9 mouse cellular contexts compared by ENCODE assay signal in the genomic region with DNA sequence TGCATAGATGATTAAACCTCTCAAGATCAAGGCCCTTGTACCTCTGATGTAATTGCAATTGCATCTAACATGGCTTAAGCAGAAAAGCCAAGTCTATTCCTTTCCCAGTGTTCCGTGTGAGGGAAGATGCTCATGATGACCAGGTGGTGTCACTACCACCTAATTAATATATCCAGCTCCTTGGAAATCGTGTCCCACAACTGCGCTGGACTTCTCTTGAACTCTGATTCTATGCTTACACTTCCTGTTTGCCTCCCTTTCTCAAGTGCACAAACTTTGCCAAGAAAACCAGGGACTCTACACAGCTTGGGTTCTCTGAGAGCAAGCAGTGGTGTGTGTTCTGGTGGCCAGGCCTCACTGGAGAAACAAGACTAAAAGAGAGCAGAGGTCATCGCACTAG. TPM values are rescaled to one million over a fixed set of nuclear protein-coding genes. Genes with fewer than 3 reads are reported as not detected.
A peak's percentile ranks its signal among the peaks of the same experiment; 100 is the strongest.
DNase-seq lines count a peak whose midpoint lies in the region; ATAC-seq and TF ChIP-seq lines count a peak whose summit lies in the region.
"Had no signal": no experiment of that assay in that cellular context is flagged by ENCODE, and none has a peak within 500 bp of the region (broad histone marks: within the 10 kb centered on the region; RNA-seq: fewer than 3 reads in every experiment).

No protein-coding gene starts in this region.

- WGBS in heart, adult 2 months = 27% methylated on average over 4 of the region's 4 CpGs
- 35% methylated on average over 4 of the region's 4 CpGs for WGBS in heart, embryonic 11.5 days (ENCODE audit: insufficient replicate concordance)
- WGBS in intestine, postnatal 0 days = 30% methylated on average over 4 of the region's 4 CpGs
- 25% methylated on average over 4 of the region's 4 CpGs for WGBS in midbrain, postnatal 0 days

- H3K4me3 ChIP-seq in heart, adult 2 months = no peak overlapping the region
- H3K4me3 ChIP-seq in heart, embryonic 11.5 days (ENCODE audit: low read depth, low read length) = no peak overlapping the region
- no peak overlapping the region for H3K4me3 ChIP-seq in intestine, postnatal 0 days (ENCODE audit: low read depth, low read length)
- H3K4me3 ChIP-seq in midbrain, postnatal 0 days (ENCODE audit: low read depth, low read length) = no peak overlapping the region
- H3K4me3 ChIP-seq: midbrain, embryonic 12.5 days had no signal

- DNase-seq in heart, adult 2 months = no peak
- peak; percentile 9 for DNase-seq in A20 (ENCODE audit: low read depth, low spot score)
- DNase-seq in brain, embryonic 14.5 days (ENCODE audit: low read depth) = peak; percentile 79
- peak; percentile 83 for DNase-seq in midbrain, postnatal 0 days (ENCODE audit: low spot score)
- no peak for DNase-seq in urinary bladder, adult 18-20 months (ENCODE audit: low spot score in 2 of 2)
- no peak for DNase-seq in thymus, postnatal 0 days (ENCODE audit: low spot score)

- no peak for TF ChIP-seq EP300 in heart, adult 2 months (IDR thresholded peaks at IDR 0.05; ENCODE audit: insufficient read depth, low read depth, low read length)

- no peaks in the 10 kb centered on the region for H3K36me3 ChIP-seq in heart, adult 2 months (ENCODE audit: control insufficient read depth, insufficient read depth, low read length)
- no peaks in the 10 kb centered on the region for H3K36me3 ChIP-seq in heart, embryonic 11.5 days (ENCODE audit: control insufficient read depth, insufficient read depth, low read length)
- no peaks in the 10 kb centered on the region for H3K36me3 ChIP-seq in intestine, postnatal 0 days (ENCODE audit: control insufficient read depth, insufficient read depth)
- H3K36me3 ChIP-seq in midbrain, postnatal 0 days (ENCODE audit: insufficient read depth, low read length) = no peaks in the 10 kb centered on the region
- H3K36me3 ChIP-seq: midbrain, embryonic 12.5 days had no signal

- TF ChIP-seq CTCF in heart, adult 2 months (IDR thresholded peaks at IDR 0.05) = peak; percentile 79
- TF ChIP-seq CTCF in brain, embryonic 14.5 days (IDR thresholded peaks at IDR 0.05; ENCODE audit: borderline replicate concordance, extremely low read depth, insufficient read depth, insufficient read length) = peak; percentile 58; the same call in 1 of the 2 replicates
- peak; percentile 79 for TF ChIP-seq CTCF in intestine, postnatal 0 days (IDR thresholded peaks at IDR 0.05; ENCODE audit: low read depth)
- TF ChIP-seq CTCF in midbrain, postnatal 0 days (IDR thresholded peaks at IDR 0.05) = peak; percentile 84

- 0 out of 2 replicates have a peak, but pooled peaks cover 2% of the 10 kb centered on the region for H3K27me3 ChIP-seq in heart, adult 2 months (ENCODE audit: control insufficient read depth, insufficient read depth, low read length)
- no peaks in the 10 kb centered on the region for H3K27me3 ChIP-seq in heart, embryonic 11.5 days (ENCODE audit: control insufficient read depth, insufficient read depth, low read length)
- no peaks in the 10 kb centered on the region for H3K27me3 ChIP-seq in intestine, postnatal 0 days (replicated peaks; ENCODE audit: control insufficient read depth, insufficient read depth, low read length)
- no peaks in the 10 kb centered on the region for H3K27me3 ChIP-seq in midbrain, postnatal 0 days (ENCODE audit: insufficient read depth, low read length)
- H3K27me3 ChIP-seq: midbrain, embryonic 12.5 days had no signal

- H3K4me1 ChIP-seq in heart, adult 2 months (ENCODE audit: control insufficient read depth, insufficient read depth, low read length) = peaks cover 2% of the 10 kb centered on the region
- H3K4me1 ChIP-seq in heart, embryonic 11.5 days (ENCODE audit: control insufficient read depth, insufficient read depth, low read length) = no peaks in the 10 kb centered on the region
- no peaks in the 10 kb centered on the region for H3K4me1 ChIP-seq in intestine, postnatal 0 days (replicated peaks; ENCODE audit: control insufficient read depth, insufficient read depth, low read length)
- no peaks in the 10 kb centered on the region for H3K4me1 ChIP-seq in midbrain, postnatal 0 days (ENCODE audit: insufficient read depth, low read length)

- TF ChIP-seq POLR2A in heart, adult 2 months (IDR thresholded peaks at IDR 0.05; ENCODE audit: insufficient read depth, low read depth, low read length) = no peak
- TF ChIP-seq POLR2A in brain, embryonic 14.5 days (IDR thresholded peaks at IDR 0.05; ENCODE audit: borderline replicate concordance, extremely low read depth, insufficient read depth, insufficient read length, poor library complexity, severe bottlenecking) = no peak

- H3K9ac ChIP-seq in heart, adult 2 months (ENCODE audit: low read depth, low read length) = no peak overlapping the region
- no peak overlapping the region for H3K9ac ChIP-seq in heart, embryonic 11.5 days (ENCODE audit: low read depth, low read length)
- H3K9ac ChIP-seq in intestine, postnatal 0 days (ENCODE audit: low read depth, low read length) = no peak overlapping the region
- no peak overlapping the region for H3K9ac ChIP-seq in midbrain, postnatal 0 days (replicated peaks; ENCODE audit: low read length, poor library complexity, severe bottlenecking)
- H3K9ac ChIP-seq: midbrain, embryonic 12.5 days had no signal

- H3K79me2 ChIP-seq in heart, adult 2 months (replicated peaks; ENCODE audit: control insufficient read depth, insufficient read depth, low read length) = no peaks in the 10 kb centered on the region

- no peak for ATAC-seq in heart, embryonic 11.5 days (replicated peaks; ENCODE audit: insufficient number of reproducible peaks, low FRiP score, low TSS enrichment)
- ATAC-seq in intestine, postnatal 0 days = no peak; the same call in 1 of the 2 replicates
- ATAC-seq in midbrain, postnatal 0 days (ENCODE audit: low FRiP score) = 0 out of 2 replicates have a peak, but pooled peaks have one; percentile 66

- no peak overlapping the region for H3K27ac ChIP-seq in heart, adult 2 months
- no peak overlapping the region for H3K27ac ChIP-seq in heart, embryonic 11.5 days (ENCODE audit: low read depth, low read length)
- no peak overlapping the region for H3K27ac ChIP-seq in intestine, postnatal 0 days (ENCODE audit: low read depth, low read length)
- no peak overlapping the region for H3K27ac ChIP-seq in midbrain, postnatal 0 days (ENCODE audit: low read depth, low read length)
- H3K27ac ChIP-seq: midbrain, embryonic 12.5 days had no signal

- intact Hi-C loops in heart, adult 2 months (cut with DNase I) = loop anchor here (1.0 to 10.0 kb wide), 7 partner anchors 106 to 788 kb away; a partner anchor contains a TSS

- no peak overlapping the region for H3K4me2 ChIP-seq in heart, embryonic 11.5 days
- no peak overlapping the region for H3K4me2 ChIP-seq in intestine, postnatal 0 days (replicated peaks; ENCODE audit: low read depth)
- no peak overlapping the region for H3K4me2 ChIP-seq in midbrain, postnatal 0 days (ENCODE audit: low read depth, low read length, poor library complexity, severe bottlenecking)
- H3K4me2 ChIP-seq: midbrain, embryonic 12.5 days had no signal

- H3K9me3 ChIP-seq in heart, embryonic 11.5 days (replicated peaks; ENCODE audit: control insufficient read depth, low read length) = no peaks in the 10 kb centered on the region
- no peaks in the 10 kb centered on the region for H3K9me3 ChIP-seq in intestine, postnatal 0 days (ENCODE audit: control insufficient read depth)
- H3K9me3 ChIP-seq in midbrain, postnatal 0 days (ENCODE audit: low read length) = no peaks in the 10 kb centered on the region
- H3K9me3 ChIP-seq: midbrain, embryonic 12.5 days had no signal

RNA-seq across cellular contexts. Expression of a gene that starts 58.0 kb away (rescaled TPM):
- 1 to 10 TPM; 1.3 to 2.9 TPM for total RNA-seq in heart, adult 2 months (2021)
- 2.2 and 2.5 TPM in 2 replicates for polyA plus RNA-seq in heart, adult 2 months (2012; rRNA removed)
- 0.93 and 1.5 TPM in 2 replicates for polyA plus RNA-seq in heart, embryonic 11.5 days (2014; fragmentation: Nextera tagmentation; extraction: Ambion mirVana)
- polyA plus RNA-seq in brain, embryonic 14.5 days (2012; rRNA removed) = 15.0 and 22.2 TPM in 2 replicates
- 2.2 and 3.8 TPM in 2 replicates for polyA plus RNA-seq in intestine, postnatal 0 days (2015; fragmentation: Nextera tagmentation; extraction: Ambion mirVana)
- 85.3 and 87.3 TPM in 2 replicates for total RNA-seq in midbrain, postnatal 0 days (2014; rRNA removed)
- polyA plus RNA-seq in midbrain, postnatal 0 days (2015; fragmentation: Nextera tagmentation; extraction: Ambion mirVana) = 50.6 and 51.7 TPM in 2 replicates
- polyA plus RNA-seq in thymus, postnatal 0 days (2015; fragmentation: Nextera tagmentation; extraction: Ambion mirVana) = 0.06 and 0.17 TPM in 2 replicates

Comparison
In these comparisons a context has a peak if more than half of its experiments do, and no peak if none do; other contexts are left out.
1. DNase-seq: peak in A20 (single experiment), brain, embryonic 14.5 days (single experiment) and midbrain, postnatal 0 days (single experiment); none in heart, adult 2 months (0 of 2), urinary bladder, adult 18-20 months (0 of 2) and thymus, postnatal 0 days (single experiment).
2. Peak in every context shown above with its lines, with median percentiles within 50 percentile points of each other: CTCF ChIP-seq.